In the genomic region with DNA sequence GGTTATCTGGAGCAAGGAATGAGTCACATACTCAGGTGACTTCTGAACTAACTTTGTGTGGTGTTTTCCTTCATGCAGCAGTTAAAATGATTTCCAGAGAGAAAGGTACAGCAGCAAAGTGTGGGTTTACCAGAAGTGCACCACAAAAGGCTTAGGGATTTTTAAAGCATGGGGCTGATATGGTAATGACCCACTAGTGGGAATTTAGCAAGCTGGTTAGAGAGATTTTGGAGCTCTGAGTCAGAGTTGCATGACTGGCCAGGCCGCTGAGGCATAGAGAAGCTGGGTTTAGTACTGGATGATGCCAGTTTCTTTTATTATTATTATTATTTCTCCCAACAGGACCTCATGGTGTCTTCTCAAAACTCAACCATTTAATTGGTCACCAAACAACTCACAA, we compare ENCODE assay signal across 24 mouse cellular contexts.
"Had no signal": no experiment of that assay in that cellular context is flagged by ENCODE, and none has a peak within 500 bp of the region (broad histone marks: within the 10 kb centered on the region; RNA-seq: fewer than 3 reads in every experiment).

No protein-coding gene starts in this region.

- H3K27me3 ChIP-seq: embryonic facial prominence, embryonic 12.5 days; embryonic facial prominence, embryonic 13.5 days; embryonic facial prominence, embryonic 15.5 days; forebrain, embryonic 12.5 days; forebrain, embryonic 13.5 days; forebrain, embryonic 15.5 days had no signal

- DNase-seq: cerebellum, adult 9-10 months; cerebellum, adult 9-11 months; cerebellum, postnatal 10 days; cerebellum, postnatal 14 days; cerebellum, postnatal 25 days; cerebellum, postnatal 36 days; embryo, embryonic 11 days; forebrain, postnatal 0 days; gastrocnemius, adult 2 months; gastrocnemius, postnatal 10 days; gastrocnemius, postnatal 14 days; gastrocnemius, postnatal 25 days; gastrocnemius, postnatal 36 days; heart, adult 11 months; heart, adult 18-20 months; heart, adult 2 months had no signal

- ATAC-seq: forebrain, embryonic 13.5 days; forebrain, embryonic 14.5 days; forebrain, embryonic 15.5 days; forebrain, embryonic 16.5 days; forebrain, postnatal 0 days had no signal
